Mouse (Mus musculus): ENCODE measurements at regions not wholly inside any gene's neighbourhood (a gene's known extent, or its start where the extent isn't known, plus 50 kb on each side); places are given as distances from the start of the nearest gene placed in this dataset.
A peak's percentile ranks its signal among the peaks of the same experiment; 100 is the strongest.

DNA sequence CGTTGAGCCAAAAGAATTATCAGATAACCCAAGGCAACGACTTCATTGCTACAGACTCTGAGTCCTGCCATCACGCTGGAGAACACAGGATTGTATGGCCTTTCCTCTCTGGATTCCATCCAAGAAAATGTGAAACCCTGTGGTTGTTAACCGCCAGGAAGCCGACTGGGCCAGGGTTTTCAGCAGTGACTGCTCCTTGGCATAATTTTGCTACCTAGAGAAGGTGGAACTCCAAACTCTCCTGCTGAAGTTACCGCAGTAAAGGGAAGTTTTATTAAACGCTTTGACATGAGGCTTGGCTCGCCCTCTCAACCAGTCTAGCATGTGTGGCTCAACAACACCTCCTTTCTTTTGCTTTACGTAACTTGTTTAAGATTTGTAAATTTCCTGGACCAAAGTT is 116.9 kb downstream of the Wif1 start:
- no peak for DNase-seq

DNA sequence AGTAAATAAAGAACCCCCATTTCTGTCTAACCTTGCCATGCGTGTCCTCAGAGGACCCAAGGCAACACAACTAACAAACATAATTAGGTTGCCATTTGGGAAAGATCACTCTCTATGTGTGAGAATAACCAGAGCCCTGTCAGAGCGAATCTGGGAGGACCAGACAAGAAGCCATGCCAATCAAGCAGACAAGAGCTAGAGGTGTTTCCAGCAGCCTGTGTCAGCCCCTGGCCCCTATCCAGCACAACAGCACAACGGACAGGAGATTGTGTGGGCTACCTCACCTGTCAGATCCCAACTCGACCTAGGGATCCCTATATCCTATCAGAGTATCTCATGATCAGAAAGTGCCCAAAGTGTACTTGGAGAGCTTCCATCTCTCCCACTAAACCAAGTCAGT is 119.9 kb downstream of the Wif1 start:
- DNase-seq, result no peak

GRCm38 (mm10) chr10:121160499-121160898 is 126.7 kb downstream of the Wif1 start:
- no peak for DNase-seq

DNA sequence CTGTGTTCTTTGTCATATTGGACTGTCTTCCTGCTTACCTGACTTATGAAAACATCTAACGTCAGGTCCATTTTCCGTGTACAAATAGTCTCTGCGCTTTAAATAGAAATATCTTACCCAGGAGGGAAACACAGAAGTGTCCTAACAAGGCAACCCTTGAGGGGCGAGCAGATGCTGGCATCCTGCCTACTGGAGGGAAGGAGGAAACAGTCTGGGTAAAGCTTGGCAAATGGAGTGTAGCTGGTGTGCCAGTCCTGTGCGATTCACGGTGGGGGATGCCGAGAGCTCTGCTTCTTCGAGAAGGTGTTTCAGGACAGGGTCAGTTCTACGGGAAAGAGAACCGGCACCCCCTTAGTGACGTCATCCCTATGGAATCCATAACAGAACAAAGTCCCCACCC is 127.4 kb downstream of the Wif1 start:
- no peak for DNase-seq

DNA sequence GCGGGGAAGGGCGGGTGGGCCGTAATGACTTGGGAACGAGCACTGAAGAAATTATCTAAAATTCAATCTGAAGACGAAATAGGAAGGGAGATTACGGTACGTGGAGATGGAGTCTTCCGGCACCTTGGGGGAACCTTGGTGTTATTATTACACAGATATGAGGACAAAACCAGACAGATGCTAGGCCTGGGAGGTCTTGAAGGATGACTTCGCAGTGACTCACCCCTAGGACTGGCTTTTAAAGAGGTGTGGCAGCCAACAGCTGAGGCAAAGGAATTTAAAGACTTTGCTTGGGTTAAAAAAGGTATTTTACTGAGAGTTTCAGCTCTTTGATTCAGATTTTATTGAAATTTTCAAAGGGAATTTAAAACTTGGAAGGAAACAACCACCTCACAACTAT is 140.3 kb downstream of the Wif1 start:
- DNase-seq, result no peak

DNA sequence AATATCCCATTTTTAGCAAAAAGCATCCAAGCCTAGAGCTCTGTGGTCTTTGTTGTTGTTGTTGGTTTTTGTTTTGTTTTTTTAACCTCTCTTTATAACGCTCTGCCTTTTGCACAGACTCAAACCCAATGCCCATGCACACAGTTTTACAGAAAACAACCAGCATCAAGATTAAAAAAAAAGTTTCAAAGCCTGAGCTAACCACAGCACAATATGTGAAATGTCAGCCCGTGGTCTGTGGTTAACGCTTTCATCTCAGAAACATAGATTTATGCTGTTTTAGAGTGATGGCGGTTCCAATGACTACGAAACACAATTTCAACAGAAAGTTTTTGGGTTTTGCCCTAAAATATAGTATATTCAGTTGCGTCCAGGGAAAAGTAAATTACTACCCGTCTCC is 155.4 kb downstream of the Wif1 start:
- DNase-seq, result no peak

GRCm38 (mm10) chr10:121199236-121199635 is 151.8 kb downstream of the Tbc1d30 start:
- no peak for DNase-seq

- DNase-seq, result no peak
Measured at GRCm38 (mm10) chr10:121202531-121202930, 148.5 kb downstream of the Tbc1d30 start.

GRCm38 (mm10) chr10:121205551-121205950 is 145.5 kb downstream of the Tbc1d30 start:
- DNase-seq, result no peak

DNA sequence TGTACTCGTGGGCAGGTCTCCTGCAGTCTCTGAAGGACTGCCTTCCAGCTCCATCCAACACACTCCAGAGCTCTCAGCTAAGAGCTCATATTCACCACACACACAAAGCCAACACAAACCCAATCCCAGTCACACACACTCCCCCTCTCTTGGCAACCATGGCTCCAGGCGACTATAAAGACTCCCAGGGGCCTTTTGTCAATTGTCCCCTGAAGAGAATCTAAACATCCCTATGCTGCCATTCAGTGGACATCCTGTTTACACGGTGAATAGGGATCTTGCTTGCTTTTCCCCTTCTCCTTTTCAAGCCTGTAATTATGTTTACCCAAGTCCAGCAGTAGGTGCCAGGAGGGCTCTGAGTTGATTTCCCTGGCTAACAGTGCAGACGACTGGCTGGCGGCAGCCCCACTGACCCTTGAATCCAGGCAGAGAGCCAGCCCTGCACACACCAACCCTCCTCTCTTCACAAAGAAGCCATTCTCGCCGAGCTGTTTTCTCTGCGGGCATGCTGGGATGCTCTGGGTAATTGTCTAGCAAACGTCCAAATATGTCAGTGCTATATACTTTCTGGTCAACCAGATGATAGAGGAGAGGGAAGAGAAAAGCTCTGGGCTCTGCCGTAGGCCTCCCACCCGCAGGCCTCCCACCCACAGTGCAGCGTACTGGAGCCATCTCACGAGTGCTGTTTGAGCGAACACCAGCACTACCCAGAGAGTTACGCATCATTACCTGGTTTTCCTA is 144.9 kb downstream of the Tbc1d30 start:
- DNase-seq, result peak in 1 of 2 experiments; percentile 17

DNA sequence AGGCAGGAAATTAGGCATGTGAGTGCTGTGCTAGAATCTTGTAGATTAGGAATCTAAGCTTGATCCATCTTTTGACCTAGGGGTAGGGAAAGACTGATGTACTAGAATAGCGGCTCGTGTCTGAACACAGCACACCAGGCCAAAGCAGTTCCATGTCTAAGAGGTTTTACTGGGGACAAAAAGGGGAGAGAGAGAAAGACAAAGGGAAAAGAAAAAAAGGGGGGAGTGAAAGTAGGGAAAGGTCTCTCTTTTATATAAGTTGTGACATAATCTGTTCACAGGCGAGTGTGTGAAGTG is 144.4 kb downstream of the Tbc1d30 start:
- DNase-seq, result no peak
